Mouse (Mus musculus): ENCODE data around the gene Usp5. TPM values are rescaled to one million over a fixed set of nuclear protein-coding genes. Genes with fewer than 3 reads are reported as not detected.

Gene Usp5
- polyA plus RNA-seq, 2 experiments, result 105 to 115 TPM

DNA sequence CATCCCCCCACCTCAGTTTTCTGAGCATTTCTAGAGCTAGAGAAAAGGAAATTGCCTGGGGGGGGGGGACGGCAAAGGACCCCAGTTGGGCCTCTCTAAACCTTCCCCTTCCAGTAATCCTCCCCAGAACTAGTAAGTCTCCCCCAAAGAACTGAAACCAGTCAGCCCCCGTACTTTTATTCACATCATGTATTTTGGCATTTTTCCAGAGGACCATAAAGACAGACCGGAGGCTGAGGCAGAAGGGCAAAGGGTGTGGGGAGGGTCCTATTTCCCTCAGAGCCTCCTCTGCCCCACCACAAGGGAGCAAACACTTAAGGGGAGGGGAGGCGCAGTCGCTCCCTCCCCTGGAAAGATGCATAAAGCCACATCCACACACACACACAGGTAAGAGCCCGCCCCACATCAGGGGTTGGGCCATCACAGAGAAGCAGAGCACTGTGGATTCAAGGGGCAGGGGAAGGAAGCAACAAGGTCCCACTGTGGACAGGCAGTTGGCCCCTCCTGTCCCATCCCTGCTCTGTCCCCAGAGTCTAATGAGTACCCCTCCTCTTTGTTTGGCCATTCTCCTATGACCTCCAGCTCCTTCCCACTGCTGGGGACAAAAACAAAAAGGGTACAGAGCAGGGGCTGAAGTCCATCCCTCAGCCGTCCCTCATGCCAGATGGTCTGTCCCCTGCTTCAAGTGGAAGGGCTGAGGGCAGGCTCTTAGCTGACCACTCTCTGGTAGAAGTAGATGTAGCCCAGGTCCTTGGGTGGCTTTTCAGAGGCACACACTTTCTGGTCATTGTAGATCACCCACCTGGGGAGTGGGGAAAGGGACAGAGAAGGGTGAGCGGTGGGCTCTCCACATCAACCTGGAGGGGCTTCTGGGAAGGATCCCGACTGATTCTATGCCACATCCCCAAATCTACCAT lies 14.2 kb downstream of the Usp5 start:
- TF ChIP-seq POLR2A (IDR thresholded peaks at IDR 0.05; ENCODE audit: borderline replicate concordance, extremely low read depth, insufficient read depth, insufficient read length), result no peak
- ATAC-seq (ENCODE audit: low FRiP score, low read depth) (no peak), DNase-seq (ENCODE audit: low spot score) (no peak)
- H3K4me3 ChIP-seq (replicated peaks; ENCODE audit: low read length), result no peak overlapping the region
- H3K9ac ChIP-seq (ENCODE audit: low read depth, low read length, severe bottlenecking), result no peak overlapping the region
- peak overlapping the region; percentile 72; the same call in 1 of the 2 replicates for H3K4me2 ChIP-seq (replicated peaks; ENCODE audit: low read depth, low read length, severe bottlenecking)
- 55% methylated on average over 9 of the region's 9 CpGs for WGBS
- H3K27ac ChIP-seq (replicated peaks; ENCODE audit: low read depth, low read length), result no peak overlapping the region
- no peaks in the 10 kb centered on the region for H3K27me3 ChIP-seq (ENCODE audit: control insufficient read depth, insufficient read depth, low read length)
- no peaks in the 10 kb centered on the region for H3K9me3 ChIP-seq (ENCODE audit: control insufficient read depth, low read length)
- peaks cover 23% of the 10 kb centered on the region for H3K4me1 ChIP-seq (ENCODE audit: control insufficient read depth, insufficient read depth, low read length)
- peaks cover 76% of the 10 kb centered on the region for H3K36me3 ChIP-seq (ENCODE audit: control insufficient read depth, insufficient read depth, low read length)

DNA sequence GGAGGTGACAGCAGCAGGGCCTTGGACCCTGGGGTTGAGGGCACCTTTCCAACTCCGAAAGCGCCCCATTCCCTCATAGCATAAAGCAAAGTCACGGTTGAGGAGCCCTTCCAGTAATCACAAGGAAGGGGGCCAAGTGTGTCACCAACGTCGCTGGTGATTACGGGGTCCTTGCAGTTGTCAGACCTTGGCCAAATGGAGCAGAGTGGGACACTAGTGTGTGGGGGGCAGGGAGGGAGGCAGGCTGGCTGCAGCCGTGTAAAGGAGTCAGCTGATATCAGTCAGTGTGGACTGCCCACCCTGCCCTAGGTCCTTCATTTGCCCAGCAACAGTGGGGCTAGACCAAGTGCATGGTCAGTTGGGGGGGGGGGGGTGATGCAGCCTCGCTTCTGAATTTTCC lies 14.8 kb downstream of the Usp5 start:
- peaks cover 28% of the 10 kb centered on the region for H3K4me1 ChIP-seq (ENCODE audit: control insufficient read depth, insufficient read depth, low read length)
- peaks cover 72% of the 10 kb centered on the region for H3K36me3 ChIP-seq (ENCODE audit: control insufficient read depth, insufficient read depth, low read length)
- H3K4me3 ChIP-seq (replicated peaks; ENCODE audit: low read length), result peak overlapping the region; percentile 48
- H3K9ac ChIP-seq (ENCODE audit: low read depth, low read length, severe bottlenecking), result peak overlapping the region; percentile 65; the same call in 1 of the 2 replicates
- ATAC-seq (ENCODE audit: low FRiP score, low read depth) (peak; percentile 16), DNase-seq (ENCODE audit: low spot score) (no peak)
- TF ChIP-seq POLR2A (IDR thresholded peaks at IDR 0.05; ENCODE audit: borderline replicate concordance, extremely low read depth, insufficient read depth, insufficient read length), result no peak
- peak overlapping the region; percentile 72 for H3K4me2 ChIP-seq (replicated peaks; ENCODE audit: low read depth, low read length, severe bottlenecking)
- no peaks in the 10 kb centered on the region for H3K9me3 ChIP-seq (ENCODE audit: control insufficient read depth, low read length)
- WGBS, result 23% methylated on average over 8 of the region's 8 CpGs
- H3K27me3 ChIP-seq (ENCODE audit: control insufficient read depth, insufficient read depth, low read length), result no peaks in the 10 kb centered on the region
- H3K27ac ChIP-seq (replicated peaks; ENCODE audit: low read depth, low read length), result peak overlapping the region; percentile 79; the same call in 1 of the 2 replicates

DNA sequence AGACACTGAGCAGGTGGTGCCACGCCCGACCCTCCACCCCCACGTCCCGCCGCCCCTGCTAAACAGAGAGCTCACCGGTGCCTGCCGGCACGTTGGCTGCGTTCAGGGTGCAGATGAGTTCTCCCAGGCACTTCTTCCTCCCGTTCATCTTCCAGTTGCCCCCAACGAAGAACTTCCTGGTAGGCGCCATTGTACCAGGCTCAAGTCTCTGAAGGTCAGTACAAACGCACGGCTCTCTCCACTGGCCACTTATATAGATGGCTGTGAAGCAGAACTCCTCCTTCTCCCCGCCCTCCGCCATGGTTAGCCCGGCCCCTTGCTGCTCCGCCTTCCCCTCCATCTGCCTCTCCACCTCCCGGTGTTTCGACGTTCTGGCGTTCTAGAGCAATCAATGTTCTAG lies 15.4 kb downstream of the Usp5 start, which contains the start of gene Tpi1:
Gene Tpi1 (minus strand): TSS at position 364 of the 400 bp plus-strand sequence.
- no peaks in the 10 kb centered on the region for H3K9me3 ChIP-seq (ENCODE audit: control insufficient read depth, low read length)
- peak within 1 kb of the TSS; percentile 72 for H3K4me2 ChIP-seq (replicated peaks; ENCODE audit: low read depth, low read length, severe bottlenecking)
- ATAC-seq (ENCODE audit: low FRiP score, low read depth) (peak; percentile 89), DNase-seq (ENCODE audit: low spot score) (peak; percentile 95)
- peak within 1 kb of the TSS; percentile 65 for H3K9ac ChIP-seq (ENCODE audit: low read depth, low read length, severe bottlenecking)
- peaks cover 67% of the 10 kb centered on the region for H3K36me3 ChIP-seq (ENCODE audit: control insufficient read depth, insufficient read depth, low read length)
- H3K27ac ChIP-seq (replicated peaks; ENCODE audit: low read depth, low read length), result peak within 1 kb of the TSS; percentile 79
- no peaks in the 10 kb centered on the region for H3K27me3 ChIP-seq (ENCODE audit: control insufficient read depth, insufficient read depth, low read length)
- WGBS, result 0% methylated on average over 21 of the region's 22 CpGs
- peak within 1 kb of the TSS; percentile 48 for H3K4me3 ChIP-seq (replicated peaks; ENCODE audit: low read length)
- peak; percentile 97; the same call in 1 of the 2 replicates for TF ChIP-seq POLR2A (IDR thresholded peaks at IDR 0.05; ENCODE audit: borderline replicate concordance, extremely low read depth, insufficient read depth, insufficient read length)
- H3K4me1 ChIP-seq (ENCODE audit: control insufficient read depth, insufficient read depth, low read length), result peaks cover 28% of the 10 kb centered on the region

DNA sequence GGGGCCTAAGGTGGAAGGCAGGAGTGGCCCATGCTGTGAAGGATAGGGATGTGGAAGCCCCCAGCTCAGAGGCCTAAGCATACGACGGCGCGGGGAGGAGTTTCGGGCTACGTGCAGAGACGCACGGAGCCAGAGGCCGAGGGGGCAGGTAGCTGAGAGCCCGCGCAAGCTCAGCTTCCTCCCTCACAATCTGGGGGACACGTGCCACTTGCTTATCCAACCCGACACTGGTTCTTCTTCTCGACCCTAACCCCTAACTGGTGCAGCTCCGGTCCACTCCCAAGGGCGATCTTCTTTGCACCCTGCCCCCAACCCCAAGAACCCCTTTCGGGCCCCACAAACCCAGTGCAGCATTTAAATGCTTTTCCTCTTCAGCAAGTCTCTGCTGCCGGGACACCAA lies 15.8 kb downstream of the Usp5 start:
- Histone ChIP-seq H3K4me3 (replicated peaks; ENCODE audit: low read length) (peak overlapping the region; percentile 48), H3K27me3 (ENCODE audit: control insufficient read depth, insufficient read depth, low read length) (no peaks in the 10 kb centered on the region), H3K4me1 (ENCODE audit: control insufficient read depth, insufficient read depth, low read length) (peaks cover 28% of the 10 kb centered on the region), H3K9me3 (ENCODE audit: control insufficient read depth, low read length) (no peaks in the 10 kb centered on the region), H3K27ac (replicated peaks; ENCODE audit: low read depth, low read length) (peak overlapping the region; percentile 79), H3K36me3 (ENCODE audit: control insufficient read depth, insufficient read depth, low read length) (peaks cover 62% of the 10 kb centered on the region), H3K4me2 (replicated peaks; ENCODE audit: low read depth, low read length, severe bottlenecking) (peak overlapping the region; percentile 72), H3K9ac (ENCODE audit: low read depth, low read length, severe bottlenecking) (peak overlapping the region; percentile 65)
- ATAC-seq (ENCODE audit: low FRiP score, low read depth) (peak; percentile 59), DNase-seq (ENCODE audit: low spot score) (peak; percentile 87)
- no peak for TF ChIP-seq POLR2A (IDR thresholded peaks at IDR 0.05; ENCODE audit: borderline replicate concordance, extremely low read depth, insufficient read depth, insufficient read length)
- WGBS, result 0% methylated on average over 18 of the region's 18 CpGs

DNA sequence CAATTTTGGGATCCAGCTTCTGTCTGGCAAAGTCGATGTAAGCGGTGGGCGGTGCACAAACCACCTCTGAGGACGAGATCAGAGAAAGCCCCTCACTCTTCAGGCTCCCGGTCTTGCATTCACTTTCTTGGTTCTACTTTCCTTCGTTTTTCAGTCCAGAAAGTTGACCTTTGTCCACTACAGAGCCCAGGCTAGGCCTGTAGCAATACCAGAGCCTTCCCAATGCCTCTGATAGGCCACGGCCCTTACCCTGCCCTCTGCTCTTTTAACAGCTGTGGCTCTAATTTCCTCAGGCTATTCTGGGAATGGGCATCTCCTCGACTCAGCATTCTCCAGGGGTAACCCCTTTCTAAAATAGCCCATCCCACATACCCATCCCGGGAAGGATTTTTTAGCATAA lies 16.4 kb downstream of the Usp5 start:
- DNase-seq (ENCODE audit: low spot score), result no peak
- H3K36me3 ChIP-seq (ENCODE audit: control insufficient read depth, insufficient read depth, low read length), result peaks cover 56% of the 10 kb centered on the region

More for the DNA sequence above, 16.4 kb downstream of the Usp5 start:
- peak overlapping the region; percentile 79 for H3K27ac ChIP-seq (replicated peaks; ENCODE audit: low read depth, low read length)
- TF ChIP-seq POLR2A (IDR thresholded peaks at IDR 0.05; ENCODE audit: borderline replicate concordance, extremely low read depth, insufficient read depth, insufficient read length), result no peak
- no peak for ATAC-seq (ENCODE audit: low FRiP score, low read depth)
- H3K27me3 ChIP-seq (ENCODE audit: control insufficient read depth, insufficient read depth, low read length), result no peaks in the 10 kb centered on the region
- no peaks in the 10 kb centered on the region for H3K9me3 ChIP-seq (ENCODE audit: control insufficient read depth, low read length)
- H3K4me1 ChIP-seq (ENCODE audit: control insufficient read depth, insufficient read depth, low read length), result peaks cover 33% of the 10 kb centered on the region
- H3K9ac ChIP-seq (ENCODE audit: low read depth, low read length, severe bottlenecking), result peak overlapping the region; percentile 65
- WGBS, result 14% methylated on average over 9 of the region's 9 CpGs
- peak overlapping the region; percentile 72 for H3K4me2 ChIP-seq (replicated peaks; ENCODE audit: low read depth, low read length, severe bottlenecking)
- H3K4me3 ChIP-seq (replicated peaks; ENCODE audit: low read length), result peak overlapping the region; percentile 48
